Mouse (Mus musculus) layer of hippocampus, adult 8-10 months (tissue): ENCODE measurements around the gene Eipr1. TPM values are rescaled to one million over a fixed set of nuclear protein-coding genes. Genes with fewer than 3 reads are reported as not detected.
A peak's percentile ranks its signal among the peaks of the same experiment; 100 is the strongest.
"Not testable (repeated sequence)": the region's sequence is repeated elsewhere in the genome, so short reads cannot be mapped to it uniquely, and the experiment has no call there.

Experiments used
- DNase-seq, 2 experiments: peaks; one replicate each; pipeline ENCODE4 v3.0.0; 2022; ENCODE audit warnings: low spot score in 2 of 2
- total RNA-seq, 4 experiments: library from RNA; stranded (reverse); gene quantifications; 2 replicates each; pipeline ENCODE4 v1.2.4; 2022

The Eipr1 gene
- total RNA-seq = 10 to 100 TPM; 45.7 to 63.2 (median 54.1) TPM

GRCm38 (mm10) chr12:28751508-28752263 is at the start of gene Eipr1:
TSS of gene Eipr1 (plus strand) at chr12:28751803.
- peak; percentile 89 to 91 for DNase-seq

GRCm38 (mm10) chr12:28704381-28704780 is 47.2 kb upstream of the Eipr1 start:
- no peak for DNase-seq

DNA sequence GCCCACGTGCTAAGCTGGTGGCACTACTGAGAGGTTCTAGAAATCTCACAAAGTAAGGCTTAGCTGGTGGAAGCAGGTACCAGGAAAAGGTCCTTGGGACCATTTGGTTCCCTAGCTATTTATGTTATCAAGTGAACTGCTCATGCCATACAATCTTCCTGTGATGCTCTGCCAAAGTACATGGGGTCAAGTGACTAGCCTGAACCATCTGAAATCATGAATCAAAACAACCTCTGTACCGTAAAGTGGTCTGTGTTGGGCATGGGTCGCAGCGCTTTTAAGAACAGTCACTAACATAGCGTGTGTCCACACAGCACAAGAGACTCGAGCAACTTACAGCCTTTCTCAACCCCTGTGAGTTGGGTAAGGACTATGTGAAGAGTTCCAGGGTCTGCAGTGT is 46.4 kb upstream of the Eipr1 start:
- DNase-seq = no peak

- no peak for DNase-seq
These were observed 43.4 kb upstream of the Eipr1 start for GRCm38 (mm10) chr12:28708154-28708553.

DNA sequence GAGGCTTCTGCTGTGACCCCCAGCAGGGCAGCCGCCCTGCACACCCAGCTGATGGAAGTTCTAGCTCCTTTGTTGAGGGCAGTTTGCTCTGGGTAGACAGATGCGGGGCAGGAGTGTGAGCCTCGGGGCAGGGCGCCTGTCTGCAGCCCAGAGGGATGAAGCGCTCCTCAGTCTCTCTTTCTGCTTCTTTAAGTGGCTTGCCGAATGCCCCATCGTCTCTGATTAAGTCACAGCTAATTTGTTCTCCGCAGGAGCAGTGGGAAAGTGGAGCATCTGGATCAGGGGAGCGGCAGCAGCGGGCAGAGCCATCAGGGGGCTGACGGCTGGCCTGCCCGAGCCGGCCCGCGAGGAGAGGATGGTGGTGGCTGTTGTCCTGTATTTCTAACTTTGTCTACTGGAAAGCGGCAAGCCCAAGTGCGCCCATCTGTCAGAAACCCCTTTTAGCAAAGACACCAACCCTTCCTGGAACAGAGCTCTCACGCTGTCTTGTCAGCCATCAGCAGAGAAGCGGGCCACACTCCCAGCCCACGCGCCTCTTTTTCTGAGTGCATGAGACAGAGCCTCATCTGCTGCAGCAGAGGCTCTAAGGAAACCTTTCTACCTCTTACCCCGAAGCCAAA is 40.9 kb upstream of the Eipr1 start:
- peak in 1 of 2 experiments; percentile 65 for DNase-seq

DNA sequence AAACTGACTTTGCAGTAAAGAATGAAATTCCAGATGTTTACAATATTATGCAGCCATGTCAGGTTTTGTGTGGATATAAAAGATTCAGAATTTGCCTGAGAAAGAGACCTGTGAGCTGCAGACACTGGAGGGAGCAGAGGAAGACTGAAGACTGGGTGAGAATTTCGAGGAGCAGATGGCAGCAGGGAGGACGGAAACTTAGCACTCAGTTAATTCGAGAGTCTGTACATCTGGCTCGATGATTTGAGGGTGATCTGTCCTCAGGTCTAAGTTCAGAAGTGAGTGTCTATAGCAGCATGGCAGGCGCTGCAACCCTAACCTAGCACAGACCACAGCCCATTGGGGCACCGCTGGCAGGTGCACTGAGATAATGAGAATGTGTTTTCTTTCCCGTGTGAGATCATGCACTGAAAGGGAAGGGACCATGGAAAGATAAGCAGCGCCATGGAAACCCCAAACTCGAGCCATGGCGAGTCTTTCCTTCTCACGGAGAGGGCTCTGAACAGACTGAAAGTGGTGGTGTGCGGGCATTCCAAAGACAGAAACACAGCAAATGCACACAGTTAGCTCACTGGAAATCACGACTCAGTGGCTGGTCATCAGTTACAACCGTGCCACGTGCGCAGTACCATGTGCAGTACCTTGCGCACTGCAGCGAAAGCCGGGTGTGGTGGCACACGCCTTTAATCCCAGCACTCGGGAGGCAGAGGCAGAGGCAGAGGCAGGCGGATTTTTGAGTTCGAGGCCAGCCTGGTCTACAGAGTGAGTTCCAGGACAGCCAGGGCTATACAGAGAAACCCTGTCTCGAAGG is 36.6 kb upstream of the Eipr1 start:
- DNase-seq = no peak

- no peak for DNase-seq
These were observed 34.5 kb upstream of the Eipr1 start for GRCm38 (mm10) chr12:28717066-28717465.

GRCm38 (mm10) chr12:28718106-28718505 is 33.5 kb upstream of the Eipr1 start:
- no peak for DNase-seq

GRCm38 (mm10) chr12:28724366-28724765 is 27.2 kb upstream of the Eipr1 start:
- DNase-seq = no peak

- no peak for DNase-seq
These were observed 25.4 kb upstream of the Eipr1 start for GRCm38 (mm10) chr12:28726204-28726603.

GRCm38 (mm10) chr12:28727061-28727460 is 24.5 kb upstream of the Eipr1 start:
- DNase-seq = no peak

DNA sequence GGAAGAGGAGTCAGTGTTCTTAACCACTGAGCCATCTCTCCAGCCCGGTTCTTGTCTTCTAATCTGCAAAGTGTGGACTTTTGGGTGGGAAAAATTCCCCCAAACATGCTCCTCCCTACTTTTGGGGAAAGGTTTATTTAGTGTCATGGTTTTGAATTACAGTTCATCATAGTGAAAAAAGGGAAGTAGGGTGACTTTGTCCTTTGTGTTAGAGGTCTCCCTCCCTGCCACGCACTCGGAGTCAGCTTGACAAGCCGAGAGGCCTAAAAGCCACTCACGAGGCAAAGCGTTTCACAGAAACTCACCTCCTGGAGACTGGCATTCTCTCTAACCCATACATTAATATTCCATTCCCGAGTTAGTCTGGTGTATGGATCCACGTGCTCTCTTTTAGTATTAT is 19.0 kb upstream of the Eipr1 start:
- DNase-seq = no peak

DNA sequence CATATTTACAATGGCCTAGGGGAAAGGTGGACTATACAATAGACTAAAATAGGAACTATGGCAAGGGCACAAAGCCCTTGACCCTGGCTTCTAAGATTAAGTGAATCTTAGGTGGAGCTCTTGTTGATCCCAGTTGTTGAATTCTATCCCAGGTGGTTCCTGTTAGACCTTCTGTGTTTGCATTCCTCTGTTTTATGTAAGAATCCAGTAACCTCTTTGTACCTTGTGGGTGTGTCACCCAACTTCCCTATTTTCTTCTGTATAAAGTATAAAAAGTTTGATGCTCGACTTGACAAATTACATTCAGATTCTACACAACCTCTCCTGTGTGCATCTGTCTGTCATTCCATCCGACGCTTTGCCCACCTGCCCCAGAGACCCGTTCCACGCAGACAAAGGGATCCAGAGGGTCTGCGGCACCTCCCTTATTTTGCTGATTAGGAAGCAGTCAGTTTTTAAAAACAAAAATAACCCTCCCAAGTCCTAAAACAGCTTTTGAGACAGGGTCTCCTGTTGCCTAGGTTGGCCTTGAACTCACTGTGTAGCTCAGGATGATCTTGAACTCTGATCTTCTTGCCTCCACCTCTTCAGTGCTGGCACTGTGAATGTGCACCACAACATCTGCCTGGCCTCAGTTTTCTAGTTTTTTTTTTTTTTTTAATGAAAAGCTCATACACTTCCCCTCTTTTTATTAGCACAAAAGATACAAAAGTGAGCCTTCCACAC is 17.9 kb upstream of the Eipr1 start:
- not testable (repeated sequence) for DNase-seq

DNA sequence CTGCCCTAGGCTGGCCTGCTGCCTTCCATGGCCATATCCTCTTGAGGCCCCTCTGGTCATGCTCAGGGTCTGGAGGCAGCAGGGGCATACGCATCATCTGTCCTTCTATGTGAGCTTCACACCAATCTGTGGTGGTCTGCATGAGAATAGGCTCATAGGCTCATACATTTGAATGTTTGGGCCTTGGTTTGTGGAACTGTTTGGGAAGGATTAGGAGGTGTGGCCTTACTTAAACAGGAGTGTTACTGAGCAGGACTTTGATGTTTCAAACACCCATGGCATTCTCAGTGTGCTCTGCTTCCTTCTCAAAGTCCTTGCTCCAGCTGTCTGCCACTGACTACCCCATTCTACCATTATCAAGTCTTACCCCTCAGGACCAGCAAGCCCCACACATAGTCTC is 17.3 kb upstream of the Eipr1 start:
- DNase-seq = no peak

DNA sequence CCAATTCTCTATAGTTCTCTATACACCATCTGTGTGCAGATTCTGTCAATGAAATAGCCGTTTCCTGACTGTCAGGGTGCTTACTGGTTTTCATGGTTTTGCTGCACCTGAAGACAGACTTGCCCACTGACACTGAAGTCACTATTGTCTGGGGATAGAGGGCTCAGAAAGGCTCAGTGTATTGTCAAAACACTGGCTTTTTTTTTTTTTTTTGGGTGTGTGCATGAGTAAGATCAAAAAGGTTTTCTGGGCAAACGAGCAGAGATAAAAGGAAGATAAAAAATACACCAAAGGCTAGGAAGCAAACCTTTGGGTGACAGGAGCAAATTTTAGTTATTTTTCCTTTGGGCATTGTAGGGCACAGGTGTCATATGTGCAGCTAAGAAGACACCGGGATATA is 16.3 kb upstream of the Eipr1 start:
- no peak for DNase-seq

DNA sequence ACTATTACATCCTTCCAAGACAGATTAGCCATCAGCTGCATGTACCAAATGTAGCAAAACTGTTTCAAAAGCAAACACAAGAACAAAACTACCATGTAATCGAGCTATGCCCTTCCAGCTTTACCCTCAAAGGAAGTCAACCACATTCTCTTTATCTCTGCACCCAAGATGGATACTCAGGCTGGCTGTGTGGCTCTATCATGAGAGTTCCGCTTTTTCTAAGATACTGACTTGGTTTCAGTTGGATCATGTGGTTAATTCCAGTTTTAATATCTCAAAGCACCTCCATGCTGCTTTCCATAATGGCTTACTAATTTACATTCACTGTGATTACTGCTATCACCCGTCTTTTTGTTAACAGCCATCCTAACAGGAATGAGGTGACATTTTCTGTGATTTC is 8.3 kb upstream of the Eipr1 start:
- DNase-seq = no peak

DNA sequence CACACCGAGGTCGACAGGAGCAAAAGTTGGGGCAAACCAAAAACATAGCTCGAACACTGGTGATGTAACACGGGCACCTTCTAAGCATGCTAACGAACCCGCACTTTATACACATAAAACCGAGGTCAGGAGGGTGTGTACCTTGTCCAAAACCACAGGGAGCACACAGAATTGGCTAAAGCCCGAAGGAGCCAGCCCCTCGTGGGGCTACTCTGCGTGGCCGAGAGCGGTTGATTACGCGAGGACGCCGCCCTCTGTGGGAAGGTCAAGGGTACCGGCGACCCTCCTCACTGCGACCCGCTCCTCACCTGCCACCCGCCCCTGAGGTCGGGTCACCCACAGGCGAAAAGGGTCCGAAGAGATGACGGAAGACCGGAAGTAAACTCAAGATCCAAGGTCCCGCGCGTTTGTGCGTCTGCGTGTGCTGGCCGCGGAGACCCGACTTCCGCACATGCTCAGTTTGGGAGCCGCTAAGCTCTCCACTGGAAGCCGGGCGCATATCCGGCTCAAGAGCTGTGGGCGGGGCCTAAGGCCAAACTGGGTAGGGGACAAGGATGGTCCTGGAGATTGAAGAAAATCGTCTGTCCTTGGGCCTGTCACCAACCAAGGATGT is 1.5 kb upstream of the Eipr1 start, which contains the start of gene Trappc12:
Gene Trappc12, minus strand, starts transcription at position 452 of the 613 bp plus-strand sequence.
- peak; percentile 79 for DNase-seq

- no peak for DNase-seq
These were observed 727 bp upstream of the Eipr1 start for GRCm38 (mm10) chr12:28750876-28751275.

- no peak for DNase-seq
These were observed 4.4 kb downstream of the Eipr1 start for GRCm38 (mm10) chr12:28756019-28756418.

DNA sequence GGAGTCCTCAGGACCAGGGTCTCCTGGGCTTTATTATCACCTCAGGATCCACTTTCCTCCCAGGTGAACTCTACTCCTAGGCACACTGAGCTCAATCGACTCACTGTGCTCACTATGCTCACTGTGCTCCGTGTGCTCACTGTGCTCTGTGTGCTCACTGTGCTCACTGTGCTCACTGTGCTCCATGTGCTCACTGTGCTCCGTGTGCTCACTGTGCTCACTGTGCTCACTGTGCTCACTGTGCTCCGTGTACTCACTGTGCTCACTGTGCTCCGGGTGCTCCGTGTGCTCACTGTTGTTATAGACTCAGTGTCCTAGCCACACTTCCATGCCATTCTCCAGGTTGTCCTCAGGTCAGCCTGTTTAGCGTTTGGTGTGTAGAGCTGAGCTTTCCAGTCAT is 18.4 kb downstream of the Eipr1 start:
- no peak for DNase-seq

- DNase-seq = no peak
These were observed 22.2 kb downstream of the Eipr1 start for GRCm38 (mm10) chr12:28773815-28774214.
